Mouse (Mus musculus) liver, adult 2 months (tissue): ENCODE results near the gene Golga7b.

Source experiments
- CTCF ChIP-seq: fragments of 200-500 bp; IDR thresholded peaks from 2 replicates; pipeline ENCODE4 v1.5.1; 2011; ENCODE audit warnings: low read depth, low read length, control low read depth
- POLR2A ChIP-seq: fragments of 200-500 bp; IDR thresholded peaks from 2 replicates; pipeline ENCODE4 v1.6.1; 2011; ENCODE audit warnings: low read length, control low read depth; ENCODE audit not compliant: insufficient read depth; ENCODE audit errors: extremely low read depth

DNA sequence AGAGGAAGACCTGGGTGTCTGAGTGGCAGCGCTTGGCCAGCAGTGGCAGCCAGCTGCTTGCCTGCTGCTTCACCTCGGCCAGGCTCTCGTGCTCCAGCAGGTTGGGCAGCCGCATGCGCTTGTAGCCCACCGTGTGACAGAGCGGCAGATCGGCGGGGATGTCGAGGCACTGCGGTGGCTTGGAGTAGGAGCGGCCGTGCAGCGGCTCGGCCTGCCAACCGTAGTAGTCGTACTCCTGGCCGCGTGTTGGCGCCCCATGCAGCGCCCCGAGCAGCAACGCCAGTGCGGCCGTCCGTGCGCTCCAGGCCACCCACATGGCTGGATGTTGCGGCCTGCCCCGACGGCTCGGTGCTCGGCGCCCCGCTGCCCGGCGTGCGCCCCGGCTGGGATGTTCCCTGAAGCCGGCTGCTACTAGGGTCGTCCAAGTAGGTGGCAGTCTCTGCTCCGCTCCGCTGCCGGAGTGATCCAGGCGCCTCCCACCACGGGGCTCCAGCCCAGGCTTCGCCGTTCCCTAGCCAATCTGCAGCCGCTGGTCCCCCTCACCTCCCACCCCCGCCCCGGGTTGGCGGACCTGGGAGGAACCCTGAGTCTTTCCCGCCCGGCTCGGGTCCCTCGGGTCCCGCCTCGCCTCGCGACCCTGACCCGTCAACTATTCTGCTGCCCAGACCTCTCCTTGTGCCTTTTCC, 45.5 kb upstream of the Golga7b start, which contains the start of gene Sfrp5:
- TF ChIP-seq CTCF (no peak), POLR2A (no peak)
